13 mouse cellular contexts compared by ENCODE assay signal in genomic region chr12:28782637-28783036, GRCm38 (mm10).
"Had no signal": no experiment of that assay in that cellular context is flagged by ENCODE, and none has a peak within 500 bp of the region (broad histone marks: within the 10 kb centered on the region; RNA-seq: fewer than 3 reads in every experiment).

No protein-coding gene starts in this region.

- H3K9me3 ChIP-seq: intestine, embryonic 15.5 days; limb, embryonic 15.5 days; liver, embryonic 15.5 days had no signal

- ATAC-seq: intestine, embryonic 15.5 days had no signal

- H3K36me3 ChIP-seq: intestine, embryonic 15.5 days; limb, embryonic 15.5 days; liver, embryonic 15.5 days had no signal

- H3K9ac ChIP-seq: hindbrain, embryonic 14.5 days; intestine, embryonic 15.5 days; limb, embryonic 15.5 days; liver, embryonic 15.5 days; lung, embryonic 14.5 days had no signal

- H3K4me2 ChIP-seq: hindbrain, embryonic 14.5 days; intestine, embryonic 15.5 days; limb, embryonic 15.5 days; liver, embryonic 15.5 days; lung, embryonic 14.5 days had no signal

- H3K27me3 ChIP-seq: intestine, embryonic 15.5 days; limb, embryonic 15.5 days; liver, embryonic 15.5 days had no signal

- DNase-seq: lung, embryonic 14.5 days; lung, postnatal 14 days; midbrain, embryonic 14.5 days; right cerebral cortex, adult 18-20 months; right cerebral cortex, postnatal 25 days; thymus, postnatal 4 days had no signal

- H3K27ac ChIP-seq: hindbrain, embryonic 14.5 days; intestine, embryonic 15.5 days; kidney, postnatal 0 days; limb, embryonic 15.5 days; liver, embryonic 15.5 days had no signal

- H3K4me3 ChIP-seq: intestine, embryonic 15.5 days; left cerebral cortex, adult 2 months; limb, embryonic 15.5 days; liver, embryonic 15.5 days; myocyte had no signal
